Mouse (Mus musculus) neural tube, embryonic 11.5 days (tissue): ENCODE results near the gene Olfr1065. TPM values are rescaled to one million over a fixed set of nuclear protein-coding genes. Genes with fewer than 3 reads are reported as not detected.
"Not testable (repeated sequence)": the region's sequence is repeated elsewhere in the genome, so short reads cannot be mapped to it uniquely, and the experiment has no call there.

Source experiments
- ATAC-seq: fragments of 200-750 bp; cut with Nextera tagmentation; 2 replicates; pipeline ENCODE4 v1.8.0; 2017; ENCODE audit warnings: moderate number of reproducible peaks, mild to moderate bottlenecking, moderate TSS enrichment, moderate library complexity; ENCODE audit not compliant: insufficient read depth, low FRiP score, low TSS enrichment
- DNase-seq: peaks from one replicate; pipeline ENCODE4 v3.0.0-alpha.2; 2015; ENCODE audit warnings: low spot score
- H3K27ac ChIP-seq: fragments of 300-500 bp; sonication (generic); 2 replicates; pipeline ENCODE4 v1.5.1; 2014; ENCODE audit warnings: low read depth, mild to moderate bottlenecking, low read length
- H3K27me3 ChIP-seq: fragments of 300-500 bp; sonication (generic); 2 replicates; pipeline ENCODE4 v1.6.1; 2014; ENCODE audit warnings: mild to moderate bottlenecking, low read length, mixed read lengths; ENCODE audit not compliant: control insufficient read depth, insufficient read depth
- H3K36me3 ChIP-seq: fragments of 300-500 bp; sonication (generic); 2 replicates; pipeline ENCODE4 v1.6.1; 2014; ENCODE audit warnings: mild to moderate bottlenecking, low read length, moderate library complexity, mixed read lengths; ENCODE audit not compliant: control insufficient read depth, insufficient read depth
- H3K4me1 ChIP-seq: fragments of 300-500 bp; sonication (generic); 2 replicates; pipeline ENCODE4 v1.6.1; 2014; ENCODE audit warnings: low read length, mixed read lengths; ENCODE audit not compliant: control insufficient read depth, insufficient read depth
- H3K4me2 ChIP-seq: fragments of 300-500 bp; sonication (generic); 2 replicates; pipeline ENCODE4 v1.6.1; 2014; ENCODE audit warnings: low read depth, mild to moderate bottlenecking, moderate library complexity
- H3K4me3 ChIP-seq: fragments of 300-500 bp; sonication (generic); 2 replicates; pipeline ENCODE4 v1.5.1; 2014; ENCODE audit warnings: low read depth, low read length
- H3K9ac ChIP-seq: fragments of 300-500 bp; sonication (generic); 2 replicates; pipeline ENCODE4 v1.6.1; 2014; ENCODE audit warnings: mild to moderate bottlenecking, low read length
- H3K9me3 ChIP-seq: fragments of 300-500 bp; sonication (generic); 2 replicates; pipeline ENCODE4 v1.6.1; 2016; ENCODE audit warnings: low read length; ENCODE audit not compliant: control insufficient read depth
- WGBS: fragments of 180-500 bp; shearing (Covaris S2); extraction: QIAGEN DNeasy Blood & Tissue Kit; methylation state at CpG from one replicate; pipeline ENCODE4 v1.1.7; 2014; 5-methylcytosine and 5-hydroxymethylcytosine counted together
- polyA plus RNA-seq: library from polyadenylated mRNA; unstranded; fragments of >200 nt; fragmentation: Nextera tagmentation; extraction: Ambion mirVana; gene quantifications from 2 replicates; pipeline ENCODE4 v1.2.1, GENCODE M21; 2014

The Olfr1065 gene
- not detected in 2 replicates for polyA plus RNA-seq

DNA sequence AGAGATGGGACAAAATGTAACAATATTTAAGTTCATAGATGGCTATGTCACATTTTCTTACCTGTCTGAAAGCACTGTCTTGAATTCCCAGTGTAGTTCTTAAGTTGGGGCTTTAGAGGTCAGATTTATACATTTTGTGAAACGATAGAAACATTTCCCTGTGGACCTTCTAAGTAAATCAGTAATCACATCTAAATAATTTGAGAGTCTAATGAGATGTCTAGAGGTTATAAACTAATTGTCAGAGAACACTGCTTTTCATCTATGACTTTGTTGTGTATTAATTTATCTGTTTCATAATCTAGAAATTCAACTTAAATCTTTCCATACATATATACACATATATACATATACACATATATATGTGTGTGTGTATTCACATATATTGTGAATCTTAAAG, at the start of gene Olfr1065:
Olfr1065 (minus strand) TSS at position 101 of the 400 bp plus-strand sequence.
- WGBS, result no CpG with 5 or more reads among the region's 1 CpGs
- not testable (repeated sequence) for H3K4me1 ChIP-seq, H3K27ac ChIP-seq, H3K4me2 ChIP-seq, H3K36me3 ChIP-seq, H3K9ac ChIP-seq, H3K4me3 ChIP-seq, H3K27me3 ChIP-seq, ATAC-seq, DNase-seq, H3K9me3 ChIP-seq

DNA sequence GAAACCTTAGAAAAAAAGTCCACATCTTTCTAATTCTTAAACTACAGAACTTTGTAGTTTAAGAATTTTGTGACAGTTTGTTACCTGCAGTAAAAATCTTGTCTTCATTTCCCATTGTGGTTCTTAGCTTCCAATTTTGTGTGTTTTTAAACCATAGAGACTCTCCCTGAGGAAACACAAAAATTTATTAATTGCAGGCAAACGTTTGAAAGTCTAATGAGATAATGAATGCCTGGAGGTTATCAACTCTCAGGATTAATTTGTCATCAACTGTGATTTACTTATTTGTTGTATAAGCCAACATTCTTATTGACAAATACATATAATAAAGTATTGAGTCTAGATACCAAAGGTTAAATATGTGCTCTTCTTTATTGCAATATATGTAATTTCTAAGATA, 36.9 kb upstream of the Olfr1065 start, which contains the start of gene Olfr228:
Olfr228 (minus strand) TSS at position 101 of the 400 bp plus-strand sequence.
- H3K27ac ChIP-seq, result no peak within 1 kb of the TSS
- H3K9me3 ChIP-seq, result no peaks in the 10 kb centered on the region
- no peaks in the 10 kb centered on the region for H3K36me3 ChIP-seq
- no peak for ATAC-seq
- H3K4me3 ChIP-seq, result no peak within 1 kb of the TSS
- no peaks in the 10 kb centered on the region for H3K4me1 ChIP-seq
- H3K4me2 ChIP-seq, result no peak within 1 kb of the TSS
- no peak for DNase-seq
- no peak within 1 kb of the TSS for H3K9ac ChIP-seq
- H3K27me3 ChIP-seq, result no peaks in the 10 kb centered on the region
- 60% methylated on average over 1 of the region's 1 CpGs for WGBS

DNA sequence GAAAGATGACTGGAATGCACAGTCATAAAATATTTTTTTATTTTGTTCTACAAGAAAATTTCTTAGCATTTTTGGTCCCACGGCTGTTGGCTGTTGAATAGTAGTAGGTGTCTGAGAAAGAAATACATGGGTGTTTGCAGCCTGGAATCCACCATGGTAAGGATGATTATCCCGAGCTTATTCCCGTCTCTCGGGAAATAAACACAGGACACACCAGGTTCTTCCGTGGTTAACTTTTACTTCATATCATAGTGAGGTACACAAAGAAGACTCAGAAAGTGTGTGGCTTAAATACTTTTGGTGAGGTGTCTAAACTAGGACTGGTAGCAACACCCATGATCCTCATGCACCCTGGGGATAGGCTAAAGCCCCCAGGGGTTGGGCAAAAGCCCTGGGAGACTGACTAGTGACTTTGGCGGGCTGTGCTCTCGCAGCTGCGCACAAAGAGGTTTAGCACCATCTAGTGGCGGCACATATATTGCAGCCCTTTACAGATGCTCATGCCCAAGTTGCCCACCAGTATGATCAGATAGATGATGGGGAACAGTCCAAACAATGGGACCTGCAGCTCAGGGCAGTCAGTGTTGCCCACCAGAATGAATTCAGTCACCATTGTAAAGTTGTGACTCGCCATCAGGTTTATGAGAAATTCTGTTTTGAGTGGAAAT, 14.2 kb upstream of the Olfr1065 start:
- Histone ChIP-seq H3K9me3 (no peaks in the 10 kb centered on the region), H3K9ac (no peak overlapping the region), H3K27me3 (no peaks in the 10 kb centered on the region), H3K4me2 (no peak overlapping the region), H3K36me3 (no peaks in the 10 kb centered on the region), H3K4me1 (no peaks in the 10 kb centered on the region), H3K4me3 (no peak overlapping the region), H3K27ac (no peak overlapping the region)
- peak; percentile 89; the same call in 1 of the 2 replicates for ATAC-seq
- DNase-seq, result peak; percentile 73
- 40% methylated on average over 10 of the region's 10 CpGs for WGBS

DNA sequence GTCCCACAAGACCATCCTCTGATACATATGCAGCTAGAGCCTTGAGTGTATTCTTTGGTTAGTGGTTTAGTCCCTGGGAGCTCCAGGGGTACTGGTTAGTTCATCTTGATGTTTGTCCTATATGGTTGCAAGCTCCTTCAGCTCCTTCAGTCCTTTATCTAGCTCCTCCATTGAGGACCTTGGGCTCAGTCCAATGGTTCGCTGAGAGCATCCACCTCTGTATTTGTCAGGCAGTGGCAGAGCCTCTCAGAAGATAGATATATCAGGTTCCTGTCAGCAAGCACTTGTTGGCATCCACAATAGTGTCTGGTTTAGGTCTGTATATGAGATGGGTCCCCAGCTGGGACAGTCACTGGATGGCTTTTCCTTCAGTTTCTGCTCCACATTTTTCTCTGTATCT, 10.0 kb upstream of the Olfr1065 start:
- Histone ChIP-seq H3K4me2 (no peak overlapping the region), H3K27me3 (no peaks in the 10 kb centered on the region), H3K9me3 (no peaks in the 10 kb centered on the region), H3K27ac (no peak overlapping the region), H3K4me3 (no peak overlapping the region), H3K9ac (no peak overlapping the region), H3K36me3 (no peaks in the 10 kb centered on the region), H3K4me1 (no peaks in the 10 kb centered on the region)
- 90% methylated on average over 1 of the region's 1 CpGs for WGBS
- DNase-seq (no peak), ATAC-seq (no peak)

DNA sequence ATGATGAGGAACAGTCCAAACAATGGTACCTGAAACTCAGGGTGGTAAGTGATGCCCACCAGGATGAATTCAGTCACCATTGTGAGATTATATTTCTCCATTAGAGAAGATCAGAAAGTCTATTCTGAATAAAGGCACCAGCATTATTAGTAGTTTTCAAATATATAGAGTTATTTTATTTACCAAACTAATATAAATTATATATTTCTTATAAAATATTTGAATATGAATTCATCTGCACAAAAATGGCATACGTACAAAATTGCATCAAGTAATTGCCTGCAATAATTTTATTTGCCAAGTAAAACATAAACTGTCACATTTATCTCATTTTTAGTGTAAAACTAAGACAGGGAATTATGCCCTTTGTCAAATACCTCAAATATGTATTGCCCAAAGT, 5.8 kb upstream of the Olfr1065 start, which contains the start of gene Olfr1066:
Olfr1066 (minus strand) TSS at position 101 of the 400 bp plus-strand sequence.
- DNase-seq (no peak), ATAC-seq (no peak)
- no peaks in the 10 kb centered on the region for H3K9me3 ChIP-seq
- no peak within 1 kb of the TSS for H3K4me3 ChIP-seq
- H3K36me3 ChIP-seq, result no peaks in the 10 kb centered on the region
- no peak within 1 kb of the TSS for H3K27ac ChIP-seq
- H3K4me2 ChIP-seq, result no peak within 1 kb of the TSS
- 90% methylated on average over 1 of the region's 1 CpGs for WGBS
- no peaks in the 10 kb centered on the region for H3K4me1 ChIP-seq
- no peaks in the 10 kb centered on the region for H3K27me3 ChIP-seq
- no peak within 1 kb of the TSS for H3K9ac ChIP-seq

DNA sequence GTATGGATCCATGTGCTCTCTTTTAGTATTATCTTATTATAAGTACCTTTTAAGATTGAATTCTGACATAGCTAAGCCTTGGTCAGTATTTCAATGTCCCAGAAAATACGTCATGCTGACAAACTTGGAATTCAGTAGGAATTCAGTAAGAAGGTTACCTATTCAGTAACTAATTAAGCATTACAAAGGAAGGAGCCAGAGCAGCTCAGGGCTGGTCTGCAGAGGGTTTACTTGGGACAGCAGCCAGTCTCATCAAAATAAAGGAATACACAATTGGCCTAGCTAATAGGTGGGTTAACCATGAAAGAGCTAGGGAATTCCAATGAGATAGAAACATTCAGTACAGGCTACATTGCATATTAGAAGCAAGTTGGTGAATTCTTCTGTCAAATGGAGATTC, 8.3 kb downstream of the Olfr1065 start:
- H3K36me3 ChIP-seq, H3K27me3 ChIP-seq, H3K9ac ChIP-seq, ATAC-seq, H3K4me2 ChIP-seq, H3K27ac ChIP-seq, H3K4me1 ChIP-seq, DNase-seq, H3K4me3 ChIP-seq, H3K9me3 ChIP-seq: not testable (repeated sequence)
- WGBS, result 76% methylated on average over 1 of the region's 1 CpGs

DNA sequence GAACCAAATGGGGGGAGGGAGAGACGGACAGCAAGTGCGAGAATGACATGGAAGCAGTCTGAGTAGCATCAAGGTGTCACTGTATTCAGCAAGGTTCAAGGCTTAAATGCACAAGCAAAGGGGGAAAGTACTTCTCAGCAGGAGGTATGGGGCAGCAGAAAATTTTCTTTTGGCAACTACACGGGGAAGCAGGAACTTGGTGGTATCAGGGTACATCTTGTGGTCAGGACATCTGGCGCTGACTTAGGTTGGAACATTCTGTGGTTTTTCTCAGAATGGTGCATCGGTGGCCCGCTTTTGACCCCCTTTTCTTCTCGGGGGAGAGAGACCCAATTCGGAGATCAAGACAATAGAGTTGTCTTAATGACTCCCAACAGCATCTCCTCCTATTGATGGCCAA, 21.9 kb downstream of the Olfr1065 start:
- H3K4me3 ChIP-seq, DNase-seq, ATAC-seq: not testable (repeated sequence)

DNA sequence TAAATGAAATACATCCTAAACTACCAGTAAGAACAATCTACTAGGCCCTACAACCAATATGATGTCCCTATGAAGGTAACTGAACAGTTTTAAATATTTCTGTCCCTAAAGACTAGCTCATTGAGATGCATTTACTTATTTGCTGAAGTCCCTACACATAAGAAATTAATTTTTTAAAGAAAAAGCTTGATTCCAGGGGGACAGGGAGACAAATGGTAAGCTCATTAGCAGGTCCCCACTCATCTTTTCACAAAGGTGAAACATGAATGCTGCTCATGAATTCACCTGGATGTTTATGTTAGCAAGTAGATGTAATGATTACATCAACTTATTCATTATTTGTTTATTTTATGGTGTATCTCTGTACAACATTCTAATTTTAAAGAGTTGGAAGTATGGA, 23.7 kb downstream of the Olfr1065 start, which contains the start of gene Olfr1062:
Olfr1062 (minus strand) TSS at position 101 of the 400 bp plus-strand sequence.
- H3K4me2 ChIP-seq, H3K9me3 ChIP-seq, H3K36me3 ChIP-seq, H3K4me1 ChIP-seq, DNase-seq, H3K9ac ChIP-seq, H3K27ac ChIP-seq, H3K4me3 ChIP-seq, H3K27me3 ChIP-seq, ATAC-seq: not testable (repeated sequence)

More for the DNA sequence above, 21.9 kb downstream of the Olfr1065 start:
- not testable (repeated sequence) for H3K4me2 ChIP-seq, H3K9ac ChIP-seq, H3K27ac ChIP-seq, H3K9me3 ChIP-seq, H3K4me1 ChIP-seq, H3K27me3 ChIP-seq, H3K36me3 ChIP-seq
- 87% methylated on average over 8 of the region's 8 CpGs for WGBS

DNA sequence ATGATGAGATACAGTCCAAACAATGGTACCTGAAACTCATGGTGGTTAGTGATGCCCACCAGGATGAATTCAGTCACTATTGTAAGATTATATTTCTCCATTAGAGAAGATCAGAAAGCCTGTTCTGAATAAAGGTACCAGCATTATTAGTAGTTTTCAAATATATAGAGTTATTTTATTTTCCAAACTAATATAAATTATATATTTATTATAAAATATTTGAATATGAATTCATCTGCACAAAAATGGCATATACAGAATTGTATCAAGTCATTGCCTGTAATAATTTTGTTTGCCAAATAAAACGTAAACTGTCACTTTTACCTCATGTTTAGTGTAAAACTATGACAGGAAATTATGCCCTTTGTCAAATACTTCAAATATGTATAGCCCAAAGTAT, 36.4 kb downstream of the Olfr1065 start, which contains the start of gene Olfr1061:
Olfr1061 (minus strand) TSS at position 101 of the 400 bp plus-strand sequence.
- WGBS, result 82% methylated on average over 1 of the region's 1 CpGs
- Histone ChIP-seq H3K4me2 (no peak within 1 kb of the TSS), H3K9ac (no peak within 1 kb of the TSS), H3K27ac (no peak within 1 kb of the TSS), H3K9me3 (no peaks in the 10 kb centered on the region), H3K4me3 (no peak within 1 kb of the TSS), H3K4me1 (no peaks in the 10 kb centered on the region), H3K36me3 (no peaks in the 10 kb centered on the region), H3K27me3 (no peaks in the 10 kb centered on the region)
- ATAC-seq (no peak), DNase-seq (no peak)
